Mouse (Mus musculus): ENCODE measurements around the gene Nub1. TPM values are rescaled to one million over a fixed set of nuclear protein-coding genes. Genes with fewer than 3 reads are reported as not detected.

Gene Nub1
- polyA plus RNA-seq, 1 experiment, result 81.1 TPM

DNA sequence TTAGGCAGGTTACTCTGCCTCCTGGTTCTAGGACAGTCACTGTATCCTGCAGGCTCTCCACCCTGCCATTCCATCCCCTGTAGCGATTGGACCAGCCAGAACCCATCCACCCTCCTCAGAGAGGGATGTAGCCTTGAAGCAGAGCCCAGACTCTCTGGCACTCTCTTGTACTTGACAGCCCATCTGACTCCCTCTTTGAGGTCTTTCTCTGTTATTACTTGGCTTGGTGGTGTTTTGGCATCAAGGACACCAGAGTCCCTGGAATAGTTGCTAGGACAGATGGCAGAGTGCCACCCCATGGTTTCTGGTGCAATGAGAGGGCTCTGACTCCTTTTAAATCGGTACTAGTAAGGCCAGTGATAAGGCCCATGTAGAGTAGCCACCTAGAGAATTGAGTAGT is 27.9 kb downstream of the Nub1 start:
- H3K4me3 ChIP-seq (ENCODE audit: low read depth, low read length), result no peak overlapping the region
- H3K27me3 ChIP-seq (ENCODE audit: control insufficient read depth, insufficient read depth, low read length, poor library complexity, severe bottlenecking), result no peaks in the 10 kb centered on the region
- no peak overlapping the region for H3K27ac ChIP-seq (ENCODE audit: insufficient read depth, low read length)
- H3K36me3 ChIP-seq (ENCODE audit: control insufficient read depth, insufficient read depth, low read length, poor library complexity, severe bottlenecking), result peaks cover 4% of the 10 kb centered on the region; the same call in 1 of the 2 replicates
- H3K4me1 ChIP-seq (ENCODE audit: control insufficient read depth, insufficient read depth, low read length), result no peaks in the 10 kb centered on the region
- no peak for TF ChIP-seq CTCF (IDR thresholded peaks at IDR 0.05; ENCODE audit: low read depth, low read length)
- TF ChIP-seq EP300 (IDR thresholded peaks at IDR 0.05; ENCODE audit: insufficient read depth, low read depth, low read length), result no peak
- TF ChIP-seq POLR2A (IDR thresholded peaks at IDR 0.05; ENCODE audit: insufficient read depth, low read length), result no peak
- H3K9ac ChIP-seq (ENCODE audit: low read depth, poor library complexity, severe bottlenecking), result no peak overlapping the region
- H3K9me3 ChIP-seq (replicated peaks; ENCODE audit: control insufficient read depth, insufficient read depth, low read length, poor library complexity, severe bottlenecking), result no peaks in the 10 kb centered on the region; the same call in 1 of the 2 replicates

DNA sequence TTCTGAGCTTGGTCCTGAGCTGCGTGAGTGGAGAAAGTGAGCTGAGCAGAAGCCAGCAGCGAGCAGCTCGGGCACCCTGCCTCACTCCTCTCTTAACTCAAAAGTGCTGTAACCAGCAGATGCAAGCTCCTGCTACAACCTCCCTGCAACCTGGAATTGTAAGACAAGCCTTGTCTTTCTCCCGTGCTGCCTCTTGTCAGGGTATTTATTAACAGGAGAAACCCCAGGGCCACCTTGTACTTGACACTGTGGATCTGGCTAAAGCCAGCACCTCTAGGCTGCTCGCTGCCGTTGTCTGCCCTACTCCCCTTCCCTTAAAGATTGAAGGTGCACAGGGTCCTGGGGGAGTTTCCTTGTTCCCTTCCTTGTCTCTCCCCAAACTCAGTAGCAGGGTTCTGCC is 28.7 kb downstream of the Nub1 start:
- no peak overlapping the region for H3K27ac ChIP-seq (ENCODE audit: insufficient read depth, low read length)
- H3K4me1 ChIP-seq (ENCODE audit: control insufficient read depth, insufficient read depth, low read length), result no peaks in the 10 kb centered on the region
- H3K4me3 ChIP-seq (ENCODE audit: low read depth, low read length), result no peak overlapping the region
- no peak overlapping the region for H3K9ac ChIP-seq (ENCODE audit: low read depth, poor library complexity, severe bottlenecking)
- peaks cover 3% of the 10 kb centered on the region; the same call in 1 of the 2 replicates for H3K36me3 ChIP-seq (ENCODE audit: control insufficient read depth, insufficient read depth, low read length, poor library complexity, severe bottlenecking)
- no peaks in the 10 kb centered on the region for H3K27me3 ChIP-seq (ENCODE audit: control insufficient read depth, insufficient read depth, low read length, poor library complexity, severe bottlenecking)
- H3K9me3 ChIP-seq (replicated peaks; ENCODE audit: control insufficient read depth, insufficient read depth, low read length, poor library complexity, severe bottlenecking), result no peaks in the 10 kb centered on the region; the same call in 1 of the 2 replicates
- TF ChIP-seq CTCF (IDR thresholded peaks at IDR 0.05; ENCODE audit: low read depth, low read length) (no peak), POLR2A (IDR thresholded peaks at IDR 0.05; ENCODE audit: insufficient read depth, low read length) (no peak), EP300 (IDR thresholded peaks at IDR 0.05; ENCODE audit: insufficient read depth, low read depth, low read length) (no peak)

DNA sequence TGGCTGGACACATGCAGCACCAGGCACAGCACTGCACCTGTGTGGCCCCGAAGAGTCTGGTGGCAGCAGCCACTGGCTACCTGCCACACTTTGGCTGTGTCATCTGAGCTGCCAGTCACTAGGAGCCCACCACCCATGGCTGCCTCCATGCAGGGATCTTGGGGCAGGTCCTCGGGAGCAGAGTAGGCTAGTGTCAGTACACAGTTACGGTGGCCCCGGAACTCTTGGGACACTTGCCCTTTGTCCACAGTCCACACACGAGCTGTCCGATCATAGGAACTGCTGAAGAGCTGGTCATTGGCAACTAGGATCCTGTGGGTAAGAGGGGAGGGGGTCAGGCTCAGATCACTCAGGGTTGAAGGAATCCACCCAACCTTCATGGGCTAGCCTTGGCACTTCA is 32.7 kb downstream of the Nub1 start:
- no peak overlapping the region for H3K27ac ChIP-seq (ENCODE audit: insufficient read depth, low read length)
- no peaks in the 10 kb centered on the region; the same call in 1 of the 2 replicates for H3K36me3 ChIP-seq (ENCODE audit: control insufficient read depth, insufficient read depth, low read length, poor library complexity, severe bottlenecking)
- H3K4me1 ChIP-seq (ENCODE audit: control insufficient read depth, insufficient read depth, low read length), result no peaks in the 10 kb centered on the region
- TF ChIP-seq EP300 (IDR thresholded peaks at IDR 0.05; ENCODE audit: insufficient read depth, low read depth, low read length) (no peak), POLR2A (IDR thresholded peaks at IDR 0.05; ENCODE audit: insufficient read depth, low read length) (no peak), CTCF (IDR thresholded peaks at IDR 0.05; ENCODE audit: low read depth, low read length) (no peak)
- no peaks in the 10 kb centered on the region for H3K9me3 ChIP-seq (replicated peaks; ENCODE audit: control insufficient read depth, insufficient read depth, low read length, poor library complexity, severe bottlenecking)
- H3K4me3 ChIP-seq (ENCODE audit: low read depth, low read length), result no peak overlapping the region
- H3K27me3 ChIP-seq (ENCODE audit: control insufficient read depth, insufficient read depth, low read length, poor library complexity, severe bottlenecking), result no peaks in the 10 kb centered on the region
- H3K9ac ChIP-seq (ENCODE audit: low read depth, poor library complexity, severe bottlenecking), result no peak overlapping the region

DNA sequence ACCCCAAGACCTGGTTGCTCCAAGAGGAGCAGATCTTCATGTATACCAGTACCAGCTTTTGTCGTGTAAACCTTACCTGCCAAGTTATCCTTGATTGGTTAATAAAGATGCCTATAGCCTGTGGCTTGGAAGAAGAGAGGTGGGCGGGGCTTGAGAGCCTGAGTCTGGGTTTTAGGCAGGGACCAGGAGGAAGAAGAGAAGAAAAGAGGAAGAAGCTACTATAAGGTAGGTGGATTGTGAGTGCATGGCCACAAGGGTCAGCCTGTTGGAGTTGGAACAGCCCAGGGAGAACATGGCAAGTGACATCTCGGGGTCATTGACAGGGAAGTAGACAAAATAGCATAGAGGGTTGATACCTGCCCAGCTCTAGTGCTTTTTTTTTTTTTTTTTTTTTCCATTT is 34.5 kb downstream of the Nub1 start:
- Histone ChIP-seq H3K4me1 (ENCODE audit: control insufficient read depth, insufficient read depth, low read length) (no peaks in the 10 kb centered on the region), H3K36me3 (ENCODE audit: control insufficient read depth, insufficient read depth, low read length, poor library complexity, severe bottlenecking) (no peaks in the 10 kb centered on the region; the same call in 1 of the 2 replicates), H3K9me3 (replicated peaks; ENCODE audit: control insufficient read depth, insufficient read depth, low read length, poor library complexity, severe bottlenecking) (no peaks in the 10 kb centered on the region)

DNA sequence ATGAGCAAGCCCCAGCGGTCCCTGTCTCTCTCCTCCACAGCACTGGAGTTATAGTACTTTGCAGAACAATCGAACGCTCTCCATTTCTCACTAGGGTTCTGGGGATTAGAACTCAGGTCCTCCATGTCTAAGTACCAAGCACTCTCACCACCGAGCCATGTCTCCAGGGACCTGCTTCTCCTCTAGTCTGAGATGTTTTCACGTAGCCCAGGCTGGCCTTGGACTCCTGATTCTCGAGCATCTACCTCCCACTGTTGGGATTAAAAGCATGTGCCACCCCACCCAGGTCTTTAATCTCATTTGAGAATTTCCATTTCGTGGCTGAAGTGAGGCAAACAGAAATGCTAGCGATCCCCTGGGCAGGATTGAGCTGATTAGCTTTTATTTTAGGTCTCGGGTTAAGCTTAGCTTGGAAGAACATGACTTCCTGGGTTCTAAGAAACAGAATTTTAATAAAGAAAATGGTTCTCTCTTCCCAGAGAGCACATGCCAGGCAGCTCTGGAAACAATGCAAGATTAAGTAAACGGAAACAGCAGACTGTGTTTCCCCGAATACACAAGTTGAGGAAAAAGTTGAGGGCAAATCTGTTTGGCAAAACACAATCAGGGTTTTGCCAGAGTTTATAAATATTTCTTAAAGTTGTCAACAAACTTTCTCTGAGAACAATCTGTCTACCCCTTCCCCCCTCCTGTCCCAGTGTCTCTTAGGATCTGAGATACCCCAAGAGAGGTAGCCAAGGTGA is 38.4 kb downstream of the Nub1 start:
- Histone ChIP-seq H3K9me3 (replicated peaks; ENCODE audit: control insufficient read depth, insufficient read depth, low read length, poor library complexity, severe bottlenecking) (no peaks in the 10 kb centered on the region), H3K27ac (ENCODE audit: insufficient read depth, low read length) (no peak overlapping the region), H3K4me1 (ENCODE audit: control insufficient read depth, insufficient read depth, low read length) (peaks cover 2% of the 10 kb centered on the region), H3K4me3 (ENCODE audit: low read depth, low read length) (no peak overlapping the region), H3K9ac (ENCODE audit: low read depth, poor library complexity, severe bottlenecking) (no peak overlapping the region), H3K36me3 (ENCODE audit: control insufficient read depth, insufficient read depth, low read length, poor library complexity, severe bottlenecking) (peaks cover 2% of the 10 kb centered on the region; the same call in 1 of the 2 replicates), H3K27me3 (ENCODE audit: control insufficient read depth, insufficient read depth, low read length, poor library complexity, severe bottlenecking) (no peaks in the 10 kb centered on the region)
- no peak for TF ChIP-seq POLR2A (IDR thresholded peaks at IDR 0.05; ENCODE audit: insufficient read depth, low read length)
- TF ChIP-seq CTCF (IDR thresholded peaks at IDR 0.05; ENCODE audit: low read depth, low read length), result no peak
- TF ChIP-seq EP300 (IDR thresholded peaks at IDR 0.05; ENCODE audit: insufficient read depth, low read depth, low read length), result no peak

More for the DNA sequence above, 34.5 kb downstream of the Nub1 start:
- TF ChIP-seq EP300 (IDR thresholded peaks at IDR 0.05; ENCODE audit: insufficient read depth, low read depth, low read length), result no peak
- no peak for TF ChIP-seq CTCF (IDR thresholded peaks at IDR 0.05; ENCODE audit: low read depth, low read length)
- TF ChIP-seq POLR2A (IDR thresholded peaks at IDR 0.05; ENCODE audit: insufficient read depth, low read length), result no peak
- Histone ChIP-seq H3K27ac (ENCODE audit: insufficient read depth, low read length) (no peak overlapping the region), H3K9ac (ENCODE audit: low read depth, poor library complexity, severe bottlenecking) (no peak overlapping the region), H3K4me3 (ENCODE audit: low read depth, low read length) (no peak overlapping the region), H3K27me3 (ENCODE audit: control insufficient read depth, insufficient read depth, low read length, poor library complexity, severe bottlenecking) (no peaks in the 10 kb centered on the region)

DNA sequence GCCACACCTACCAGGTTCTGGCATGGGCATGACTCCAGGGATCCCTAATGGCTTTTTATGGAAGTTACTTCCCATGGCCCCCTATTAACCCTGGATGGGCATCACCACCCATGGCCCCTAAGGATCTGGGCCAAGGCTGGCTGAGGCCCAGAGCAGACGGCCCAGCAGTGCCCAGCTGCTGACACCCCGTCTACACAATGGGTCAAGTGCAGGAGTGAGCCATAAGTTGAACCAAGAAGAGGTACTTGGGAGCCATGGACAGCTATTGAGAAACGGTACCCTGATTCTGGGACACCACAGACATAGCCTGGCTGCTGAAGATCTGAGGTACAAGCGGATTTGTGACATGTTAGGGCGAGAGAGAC is 38.9 kb downstream of the Nub1 start:
- no peaks in the 10 kb centered on the region for H3K27me3 ChIP-seq (ENCODE audit: control insufficient read depth, insufficient read depth, low read length, poor library complexity, severe bottlenecking)
- H3K9me3 ChIP-seq (replicated peaks; ENCODE audit: control insufficient read depth, insufficient read depth, low read length, poor library complexity, severe bottlenecking), result no peaks in the 10 kb centered on the region
- TF ChIP-seq POLR2A (IDR thresholded peaks at IDR 0.05; ENCODE audit: insufficient read depth, low read length), result no peak
- no peak overlapping the region for H3K27ac ChIP-seq (ENCODE audit: insufficient read depth, low read length)
- H3K36me3 ChIP-seq (ENCODE audit: control insufficient read depth, insufficient read depth, low read length, poor library complexity, severe bottlenecking), result peaks cover 2% of the 10 kb centered on the region; the same call in 1 of the 2 replicates
- H3K4me3 ChIP-seq (ENCODE audit: low read depth, low read length), result no peak overlapping the region
- no peak overlapping the region for H3K9ac ChIP-seq (ENCODE audit: low read depth, poor library complexity, severe bottlenecking)
- H3K4me1 ChIP-seq (ENCODE audit: control insufficient read depth, insufficient read depth, low read length), result peaks cover 2% of the 10 kb centered on the region
